Mouse (Mus musculus): ENCODE measurements at regions not wholly inside any gene's neighbourhood (a gene's known extent, or its start where the extent isn't known, plus 50 kb on each side); places are given as distances from the start of the nearest gene placed in this dataset.

- no peak for TF ChIP-seq CTCF (IDR thresholded peaks at IDR 0.05; ENCODE audit: borderline replicate concordance, extremely low read depth, insufficient read depth, insufficient read length)
- no peak for TF ChIP-seq POLR2A (IDR thresholded peaks at IDR 0.05; ENCODE audit: borderline replicate concordance, extremely low read depth, insufficient read depth, insufficient read length, poor library complexity, severe bottlenecking)
- DNase-seq (ENCODE audit: low read depth) = peak; percentile 67
Observed at GRCm38 (mm10) chrX:46971116-46971515, 642.3 kb downstream of the Actrt1 start.

- TF ChIP-seq POLR2A (IDR thresholded peaks at IDR 0.05; ENCODE audit: borderline replicate concordance, extremely low read depth, insufficient read depth, insufficient read length, poor library complexity, severe bottlenecking) (no peak), CTCF (IDR thresholded peaks at IDR 0.05; ENCODE audit: borderline replicate concordance, extremely low read depth, insufficient read depth, insufficient read length) (no peak)
- peak; percentile 69 for DNase-seq (ENCODE audit: low read depth)
Observed at GRCm38 (mm10) chrX:46998961-46999360, 670.2 kb downstream of the Actrt1 start.

GRCm38 (mm10) chrX:47009476-47009875 is 680.7 kb downstream of the Actrt1 start:
- DNase-seq (ENCODE audit: low read depth) = peak; percentile 9
- TF ChIP-seq POLR2A (IDR thresholded peaks at IDR 0.05; ENCODE audit: borderline replicate concordance, extremely low read depth, insufficient read depth, insufficient read length, poor library complexity, severe bottlenecking) (no peak), CTCF (IDR thresholded peaks at IDR 0.05; ENCODE audit: borderline replicate concordance, extremely low read depth, insufficient read depth, insufficient read length) (no peak)

DNA sequence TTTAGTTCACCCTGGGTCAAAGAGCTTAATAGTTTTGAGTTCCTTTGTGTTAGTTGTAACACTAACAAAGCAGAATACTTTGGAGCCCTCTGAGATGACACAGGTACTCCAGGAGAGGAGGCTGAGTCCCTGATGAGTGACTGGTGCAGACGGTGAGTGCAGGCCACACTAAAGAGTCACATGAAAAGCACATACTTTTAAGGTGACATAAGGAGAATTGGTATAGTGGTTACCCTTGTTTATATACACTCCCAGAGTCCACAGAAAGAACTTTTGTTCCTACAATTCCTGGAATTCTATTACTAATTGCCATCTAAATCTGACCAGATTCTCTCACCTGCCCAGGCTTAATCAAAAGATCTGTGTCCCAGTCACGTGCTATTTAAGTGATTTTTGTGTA is 681.3 kb downstream of the Actrt1 start:
- TF ChIP-seq CTCF (IDR thresholded peaks at IDR 0.05; ENCODE audit: borderline replicate concordance, extremely low read depth, insufficient read depth, insufficient read length) (no peak), POLR2A (IDR thresholded peaks at IDR 0.05; ENCODE audit: borderline replicate concordance, extremely low read depth, insufficient read depth, insufficient read length, poor library complexity, severe bottlenecking) (no peak)
- DNase-seq (ENCODE audit: low read depth) = no peak

DNA sequence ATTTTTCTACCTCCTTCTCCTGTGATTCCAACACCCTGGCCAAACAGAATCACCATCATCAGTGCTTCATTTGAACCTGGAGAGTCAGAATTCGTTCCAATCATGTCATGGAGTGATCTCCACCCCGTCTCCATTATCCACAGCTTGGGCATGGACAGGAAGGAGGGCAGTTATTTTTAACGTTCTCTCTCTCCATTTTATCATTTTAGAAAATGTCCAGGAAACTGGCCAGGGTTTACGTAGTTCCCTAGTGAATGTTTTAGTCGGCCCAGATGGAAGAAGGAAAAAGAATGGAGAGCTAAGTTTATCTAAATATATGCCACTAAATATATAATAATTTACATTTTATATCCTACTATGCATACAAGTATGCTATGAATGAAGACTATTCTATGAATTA is 701.0 kb downstream of the Actrt1 start:
- TF ChIP-seq POLR2A (IDR thresholded peaks at IDR 0.05; ENCODE audit: borderline replicate concordance, extremely low read depth, insufficient read depth, insufficient read length, poor library complexity, severe bottlenecking) (no peak), CTCF (IDR thresholded peaks at IDR 0.05; ENCODE audit: borderline replicate concordance, extremely low read depth, insufficient read depth, insufficient read length) (no peak)
- no peak for DNase-seq (ENCODE audit: low read depth)

DNA sequence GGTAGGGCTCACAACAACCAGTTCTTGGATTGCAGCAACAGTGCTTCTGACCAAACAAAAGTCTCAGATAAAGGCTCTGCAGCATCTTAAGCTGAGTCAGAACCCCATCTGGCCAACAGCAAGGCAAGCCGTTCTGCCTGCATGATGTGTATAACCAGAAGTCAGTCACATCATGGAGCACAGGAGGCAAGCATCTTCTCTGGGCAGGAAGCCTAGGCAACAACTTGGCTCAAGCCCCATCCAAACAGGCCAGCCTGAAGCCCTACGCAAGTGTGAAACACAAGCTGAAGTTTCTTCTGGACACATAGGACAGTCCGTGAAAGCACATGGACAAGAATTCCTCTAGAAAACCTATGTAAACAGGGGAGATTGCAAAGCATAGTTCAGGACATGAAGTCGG is 739.7 kb downstream of the Actrt1 start:
- peak; percentile 1 for DNase-seq (ENCODE audit: low read depth)
- no peak for TF ChIP-seq POLR2A (IDR thresholded peaks at IDR 0.05; ENCODE audit: borderline replicate concordance, extremely low read depth, insufficient read depth, insufficient read length, poor library complexity, severe bottlenecking)
- TF ChIP-seq CTCF (IDR thresholded peaks at IDR 0.05; ENCODE audit: borderline replicate concordance, extremely low read depth, insufficient read depth, insufficient read length) = no peak
